9 mouse cellular contexts compared by ENCODE assay signal in genomic region chr3:119256516-119256915, GRCm38 (mm10).
DNase-seq lines count a peak whose midpoint lies in the region; ATAC-seq and TF ChIP-seq lines count a peak whose summit lies in the region.
"Had no signal": no experiment of that assay in that cellular context is flagged by ENCODE, and none has a peak within 500 bp of the region (broad histone marks: within the 10 kb centered on the region; RNA-seq: fewer than 3 reads in every experiment).

No protein-coding gene starts in this region.

- H3K27ac ChIP-seq in liver, adult 2 months (replicated peaks; ENCODE audit: insufficient read depth, low read depth, low read length) = no peak overlapping the region
- H3K27ac ChIP-seq in liver, embryonic 12.5 days = no peak overlapping the region
- H3K27ac ChIP-seq in midbrain, embryonic 14.5 days (replicated peaks; ENCODE audit: low read depth, low read length) = no peak overlapping the region
- H3K27ac ChIP-seq: stomach, embryonic 15.5 days had no signal

- no peak for ATAC-seq in liver, embryonic 12.5 days
- ATAC-seq in midbrain, embryonic 14.5 days (ENCODE audit: low FRiP score, low TSS enrichment) = no peak

- H3K4me1 ChIP-seq in liver, adult 2 months (ENCODE audit: control insufficient read depth, insufficient read depth, low read length) = no peaks in the 10 kb centered on the region
- H3K4me1 ChIP-seq in liver, embryonic 12.5 days = no peaks in the 10 kb centered on the region
- no peaks in the 10 kb centered on the region for H3K4me1 ChIP-seq in midbrain, embryonic 14.5 days (ENCODE audit: control insufficient read depth, insufficient read depth, low read length)
- H3K4me1 ChIP-seq: stomach, embryonic 15.5 days had no signal

- TF ChIP-seq POLR2A in liver, adult 2 months (IDR thresholded peaks at IDR 0.05; ENCODE audit: extremely low read depth, insufficient read depth, low read length) = no peak
- no peak for TF ChIP-seq POLR2A in brain, embryonic 14.5 days (IDR thresholded peaks at IDR 0.05; ENCODE audit: borderline replicate concordance, extremely low read depth, insufficient read depth, insufficient read length, poor library complexity, severe bottlenecking)

- TF ChIP-seq CTCF in liver, adult 2 months (IDR thresholded peaks at IDR 0.05; ENCODE audit: low read depth, low read length) = peak; percentile 25; the same call in 1 of the 2 replicates
- peak; percentile 65; the same call in 1 of the 2 replicates for TF ChIP-seq CTCF in brain, embryonic 14.5 days (IDR thresholded peaks at IDR 0.05; ENCODE audit: borderline replicate concordance, extremely low read depth, insufficient read depth, insufficient read length)

- H3K4me3 ChIP-seq in liver, adult 2 months (ENCODE audit: insufficient read depth, low read depth, low read length) = no peak overlapping the region
- H3K4me3 ChIP-seq in liver, embryonic 12.5 days = no peak overlapping the region
- no peak overlapping the region for H3K4me3 ChIP-seq in midbrain, embryonic 14.5 days (replicated peaks; ENCODE audit: low read depth, low read length)
- H3K4me3 ChIP-seq: stomach, embryonic 15.5 days had no signal

- no peak overlapping the region for H3K4me2 ChIP-seq in liver, embryonic 12.5 days
- no peak overlapping the region for H3K4me2 ChIP-seq in midbrain, embryonic 14.5 days (ENCODE audit: low read length)
- H3K4me2 ChIP-seq: stomach, embryonic 15.5 days had no signal

- H3K27me3 ChIP-seq in liver, adult 2 months (ENCODE audit: control insufficient read depth, insufficient read depth, low read length) = no peaks in the 10 kb centered on the region
- H3K27me3 ChIP-seq in liver, embryonic 12.5 days (replicated peaks) = no peaks in the 10 kb centered on the region
- H3K27me3 ChIP-seq in midbrain, embryonic 14.5 days (ENCODE audit: control insufficient read depth, insufficient read depth, low read length) = no peaks in the 10 kb centered on the region
- H3K27me3 ChIP-seq: stomach, embryonic 15.5 days had no signal

- no peaks in the 10 kb centered on the region for H3K79me2 ChIP-seq in liver, adult 2 months (ENCODE audit: control insufficient read depth, insufficient read depth, low read length)

- peak; percentile 65 to 71 for DNase-seq in cerebellum, postnatal 14 days
- DNase-seq in cerebellum, adult 11 months = no peak
- DNase-seq in liver, adult 2 months (ENCODE audit: extremely low read depth, low read depth, low spot score) = no peak
- peak; percentile 73 for DNase-seq in brain, embryonic 14.5 days (ENCODE audit: low read depth)
- DNase-seq in midbrain, embryonic 14.5 days = peak; percentile 78
- no peak for DNase-seq in gastrocnemius, postnatal 10 days
- DNase-seq in MN1 (ENCODE audit: low spot score) = no peak

- 72% methylated on average over 5 of the region's 5 CpGs for WGBS in liver, adult 2 months
- WGBS in liver, embryonic 12.5 days (ENCODE audit: insufficient replicate concordance) = 57% methylated on average over 5 of the region's 5 CpGs
- WGBS in midbrain, embryonic 14.5 days = 41% methylated on average over 5 of the region's 5 CpGs

- H3K36me3 ChIP-seq in liver, adult 2 months (ENCODE audit: control insufficient read depth, insufficient read depth, low read length) = no peaks in the 10 kb centered on the region
- H3K36me3 ChIP-seq in liver, embryonic 12.5 days = no peaks in the 10 kb centered on the region
- no peaks in the 10 kb centered on the region for H3K36me3 ChIP-seq in midbrain, embryonic 14.5 days (ENCODE audit: control insufficient read depth, insufficient read depth, low read length)
- H3K36me3 ChIP-seq: stomach, embryonic 15.5 days had no signal

- H3K9ac ChIP-seq in liver, adult 2 months (ENCODE audit: low read depth, low read length) = no peak overlapping the region
- H3K9ac ChIP-seq in liver, embryonic 12.5 days = no peak overlapping the region
- H3K9ac ChIP-seq in midbrain, embryonic 14.5 days (replicated peaks; ENCODE audit: low read length) = no peak overlapping the region
- H3K9ac ChIP-seq: stomach, embryonic 15.5 days had no signal

- H3K9me3 ChIP-seq in liver, embryonic 12.5 days (replicated peaks) = no peaks in the 10 kb centered on the region
- H3K9me3 ChIP-seq in midbrain, embryonic 14.5 days (ENCODE audit: control insufficient read depth, low read length) = no peaks in the 10 kb centered on the region
- H3K9me3 ChIP-seq: stomach, embryonic 15.5 days had no signal

Comparison
In these comparisons a context has a peak if more than half of its experiments do, and no peak if none do; other contexts are left out.
1. DNase-seq: peak in cerebellum, postnatal 14 days (2 of 2), brain, embryonic 14.5 days (single experiment) and midbrain, embryonic 14.5 days (single experiment); none in cerebellum, adult 11 months (single experiment), liver, adult 2 months (single experiment), gastrocnemius, postnatal 10 days (single experiment) and MN1 (single experiment).